Mouse (Mus musculus): Measurements from ENCODE around the gene Sacm1l.

The Sacm1l gene

DNA sequence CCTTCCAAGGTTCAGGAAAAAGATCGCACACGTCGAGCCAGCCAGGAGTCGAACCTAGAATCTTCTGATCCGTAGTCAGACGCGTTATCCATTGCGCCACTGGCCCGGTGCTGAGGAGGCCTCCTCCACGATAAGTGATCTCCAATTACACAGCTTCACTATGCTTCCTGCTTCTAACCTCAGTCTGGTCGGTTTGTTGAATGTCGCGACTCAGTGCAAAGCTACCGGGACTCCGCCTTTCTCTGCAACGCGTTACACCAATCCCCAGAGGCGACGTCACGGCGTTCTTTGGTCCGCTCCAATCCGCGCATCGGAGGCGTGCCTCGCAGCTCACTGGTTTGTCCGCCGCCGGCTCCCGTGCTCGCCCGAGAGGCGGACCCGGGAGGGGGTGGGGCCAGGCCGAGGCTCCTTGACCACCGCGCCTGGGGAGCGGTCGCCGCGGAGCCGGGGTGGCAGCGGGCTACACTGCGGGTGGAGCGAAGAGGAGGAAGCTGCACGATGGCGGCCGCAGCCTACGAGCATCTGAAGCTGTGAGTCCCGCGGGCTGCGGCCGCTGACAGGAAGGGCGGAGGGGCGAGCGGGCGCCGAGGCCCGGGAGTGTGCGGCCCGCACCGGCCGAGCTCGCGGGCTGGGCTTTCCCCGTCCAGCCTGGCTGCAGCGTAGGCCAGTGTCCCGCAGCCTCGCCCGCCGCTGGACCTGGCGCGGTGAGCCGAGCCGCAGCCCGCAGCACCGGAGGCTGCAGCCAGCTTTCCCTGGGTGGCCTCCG is at the start of gene Sacm1l:
Gene Sacm1l (plus strand): TSS at position 368 of the 766 bp plus-strand sequence.
- DNase-seq (ENCODE audit: low read depth, low spot score), result peak; percentile 99

DNA sequence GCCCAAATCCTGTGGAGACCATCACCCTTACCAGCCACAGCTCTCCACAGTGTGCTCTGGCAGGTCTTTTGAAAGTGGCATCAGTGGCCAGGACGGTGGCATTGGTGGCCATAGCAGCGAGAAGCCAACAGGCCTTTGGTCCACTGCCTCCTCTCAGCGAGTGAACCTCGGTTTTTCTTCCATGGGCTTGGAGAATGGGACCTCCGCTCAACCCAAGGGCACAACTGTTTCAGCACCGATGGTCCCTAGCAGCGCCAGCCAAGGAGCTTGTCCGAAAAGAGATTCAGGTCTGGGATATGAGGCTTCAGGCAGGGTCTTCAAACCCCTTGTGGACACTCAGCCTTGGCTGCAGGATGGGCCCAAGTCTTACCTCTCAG is 49.7 kb upstream of the Sacm1l start:
- DNase-seq (ENCODE audit: low read depth, low spot score), result no peak

DNA sequence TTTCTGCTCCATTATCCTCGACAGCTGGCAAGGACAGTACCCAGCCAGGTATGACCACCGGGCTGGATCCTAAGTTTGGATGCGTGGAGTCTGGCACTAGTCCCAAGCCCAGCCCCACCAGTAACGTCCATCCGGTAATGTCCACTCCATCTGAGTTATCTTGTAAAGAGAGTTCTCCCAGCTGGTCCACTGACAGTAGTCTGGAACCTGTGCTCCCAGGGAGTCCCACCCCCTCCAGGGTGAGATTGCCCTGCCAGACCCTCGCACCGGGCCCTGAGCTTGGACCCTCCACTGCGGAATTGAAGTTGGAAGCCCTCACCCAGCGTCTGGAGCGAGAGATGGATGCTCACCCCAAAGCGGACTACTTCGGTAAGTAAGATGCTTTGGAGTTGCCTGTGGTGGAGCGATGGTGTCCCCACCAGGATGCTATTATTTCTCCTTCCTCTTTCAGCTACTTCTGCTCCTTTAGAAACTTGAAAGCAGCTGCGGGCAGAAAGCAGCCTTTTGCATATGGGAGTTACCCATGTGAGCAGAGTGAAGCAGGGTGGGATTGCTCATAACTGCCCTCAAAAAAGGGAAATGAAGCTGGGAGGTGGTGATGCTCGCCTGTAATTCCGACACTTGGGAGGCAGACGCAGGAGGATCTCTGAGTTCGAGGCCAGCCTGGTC is 49.2 kb upstream of the Sacm1l start:
- DNase-seq (ENCODE audit: low read depth, low spot score), result no peak

DNA sequence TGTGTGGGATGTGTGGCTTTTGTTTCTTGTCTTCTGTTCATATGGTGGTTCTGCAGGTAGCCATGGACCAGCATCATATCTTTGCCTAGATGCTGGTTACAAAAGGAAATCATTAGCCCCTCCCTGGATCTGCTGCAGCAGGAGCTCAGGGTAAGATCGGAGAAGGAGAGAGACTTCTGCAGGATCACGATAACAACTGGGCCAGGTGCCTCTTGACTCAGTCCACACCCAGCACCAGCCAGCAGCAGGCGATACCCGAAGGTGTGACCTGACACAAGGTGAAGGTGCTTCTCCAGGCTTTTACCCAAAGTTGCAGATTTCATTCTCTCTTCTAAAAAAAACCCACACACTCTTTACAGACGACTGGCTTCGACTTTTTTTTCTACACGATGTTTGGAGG is 48.4 kb upstream of the Sacm1l start:
- no peak for DNase-seq (ENCODE audit: low read depth, low spot score)

DNA sequence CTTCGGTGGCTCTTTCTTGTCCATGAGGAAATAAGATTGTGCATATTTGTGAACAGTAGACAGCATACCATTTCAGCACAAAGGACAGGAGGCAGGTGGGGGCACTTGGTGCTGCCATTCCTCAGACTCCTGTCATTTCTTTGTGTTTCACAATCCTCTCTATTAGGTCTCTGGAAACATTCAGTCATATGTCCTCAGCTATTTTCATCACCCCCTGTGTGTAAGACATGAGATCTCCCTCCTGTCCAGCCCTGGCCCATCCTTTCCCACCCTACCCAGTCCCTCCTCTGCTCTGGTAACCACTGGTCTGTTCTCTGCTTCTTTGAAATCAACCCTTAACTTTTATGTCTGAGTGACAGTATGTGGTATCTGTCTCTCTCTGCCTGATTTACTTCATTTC is 46.0 kb upstream of the Sacm1l start:
- DNase-seq (ENCODE audit: low read depth, low spot score), result no peak

DNA sequence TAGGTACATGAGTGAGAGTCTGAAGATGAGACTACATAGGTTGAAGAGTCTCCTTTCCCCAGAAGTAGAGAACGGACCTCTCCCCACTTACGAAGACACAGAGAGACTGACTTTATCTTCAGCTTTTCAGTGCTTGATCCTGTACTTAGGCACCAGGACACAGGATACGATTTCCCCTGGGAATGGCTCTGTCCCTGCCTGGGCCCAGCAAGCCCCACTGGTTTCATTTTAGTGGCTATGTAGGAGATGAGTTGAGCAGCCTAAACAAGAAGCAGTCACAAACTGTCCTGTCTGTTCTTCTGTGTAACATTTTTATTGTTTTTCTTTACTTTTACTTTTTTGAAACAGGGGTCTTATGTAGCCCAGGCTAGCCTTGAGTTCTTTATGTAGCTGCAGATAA is 44.7 kb upstream of the Sacm1l start:
- no peak for DNase-seq (ENCODE audit: low read depth, low spot score)

DNA sequence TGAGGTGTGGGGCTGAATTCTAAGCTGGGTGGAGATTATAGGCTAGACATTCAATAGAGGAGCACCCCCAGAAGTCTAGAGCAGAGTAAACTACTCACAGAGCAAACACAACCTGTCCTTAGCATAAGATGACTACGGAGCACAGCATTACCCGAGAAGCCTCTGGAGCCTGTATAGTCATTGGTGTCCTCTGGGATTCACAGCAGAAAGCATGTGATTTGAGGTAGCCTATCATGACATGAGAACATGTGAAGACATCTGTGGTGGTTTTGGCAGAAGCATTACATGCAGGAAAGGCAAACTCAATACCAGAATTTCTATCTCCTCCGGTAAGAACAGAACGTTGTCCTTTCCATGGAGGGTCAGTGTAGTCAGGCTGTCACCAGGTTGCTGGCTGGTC is 44.0 kb upstream of the Sacm1l start:
- no peak for DNase-seq (ENCODE audit: low read depth, low spot score)

DNA sequence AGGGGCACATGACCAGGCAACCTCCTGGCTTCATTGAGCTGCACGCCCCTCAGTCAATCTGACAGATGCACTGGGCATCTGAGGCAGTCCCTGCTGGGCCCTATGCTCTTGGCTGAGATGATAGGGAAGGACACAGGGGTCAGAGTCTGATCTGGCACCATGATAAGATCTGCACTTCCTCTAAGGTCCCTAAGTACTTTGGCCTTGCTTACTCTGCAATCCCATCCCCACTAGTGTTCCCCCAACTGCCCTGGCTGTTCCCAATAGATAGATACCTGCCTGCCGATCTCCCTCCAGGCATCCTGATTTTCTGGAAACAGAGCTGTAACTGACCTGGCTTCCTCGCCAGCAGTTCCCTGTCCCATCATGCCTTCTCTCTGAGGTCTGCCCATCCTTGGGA is 42.9 kb upstream of the Sacm1l start:
- no peak for DNase-seq (ENCODE audit: low read depth, low spot score)

DNA sequence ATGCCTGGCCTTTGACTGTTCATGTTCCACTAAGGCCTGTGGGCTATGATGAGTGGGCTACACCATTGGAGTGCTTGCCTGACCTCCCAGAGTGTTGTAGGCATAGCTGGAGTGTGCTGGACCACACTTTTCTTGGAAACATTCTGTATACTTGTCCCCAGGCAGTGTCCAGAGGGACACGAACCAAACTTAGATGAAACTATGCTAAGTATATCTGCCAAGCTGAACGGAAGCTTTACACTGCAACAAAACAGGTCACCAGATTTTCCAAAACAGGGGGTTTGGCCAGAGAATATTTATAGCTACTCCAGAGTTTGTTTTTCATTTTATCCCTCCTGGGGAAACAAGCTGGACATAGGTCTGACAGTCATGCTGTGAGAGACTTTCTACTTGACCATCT is 40.5 kb upstream of the Sacm1l start:
- no peak for DNase-seq (ENCODE audit: low read depth, low spot score)

DNA sequence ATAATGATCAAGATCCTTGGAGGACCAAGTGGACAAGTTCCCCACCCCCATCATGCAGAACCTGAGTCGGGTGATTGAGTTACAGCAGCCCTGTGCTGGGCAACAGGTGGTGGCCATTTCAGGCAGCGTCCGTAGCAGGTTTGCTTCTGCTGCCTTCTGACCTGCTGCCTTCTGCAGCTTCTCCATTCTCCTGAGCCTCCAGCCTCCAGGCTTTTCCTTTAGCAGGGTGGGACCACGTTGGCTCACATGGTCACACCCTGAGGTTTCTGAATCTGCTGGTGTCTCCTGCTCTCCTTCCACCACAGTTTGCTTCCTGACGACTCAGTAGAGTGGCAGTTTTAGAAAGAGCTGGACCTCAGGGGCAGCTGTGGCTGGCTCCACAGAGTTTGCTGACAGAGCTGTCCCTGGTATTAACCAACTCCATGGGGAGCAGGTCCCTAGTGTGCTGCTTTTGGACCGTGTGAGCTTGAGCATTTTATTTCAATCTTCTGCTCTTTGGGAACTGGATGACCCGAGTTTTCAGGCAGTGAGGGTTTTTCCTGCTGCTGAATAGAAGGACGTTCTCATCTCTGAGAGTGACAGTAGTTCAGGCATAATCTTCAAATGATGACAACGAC is 39.7 kb upstream of the Sacm1l start:
- no peak for DNase-seq (ENCODE audit: low read depth, low spot score)

DNA sequence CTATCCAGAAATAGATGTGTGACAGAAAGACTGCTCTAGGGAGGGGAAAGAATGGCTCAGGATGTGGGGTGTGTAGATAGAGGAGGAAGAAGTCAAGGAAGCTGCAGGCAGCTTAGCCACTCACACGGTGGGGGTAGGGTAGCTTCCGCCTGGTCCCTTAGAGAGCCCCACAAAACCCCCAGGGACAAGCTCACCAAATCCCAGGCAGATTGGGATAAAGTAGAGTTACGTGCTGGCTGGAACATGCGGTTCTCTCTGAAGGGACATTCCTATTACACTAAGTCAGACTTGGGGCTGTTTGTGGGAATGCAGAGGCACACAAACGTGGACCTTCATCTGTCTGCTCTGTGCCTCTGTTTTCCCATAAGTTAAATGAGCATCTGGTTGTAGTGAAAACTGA is 38.6 kb upstream of the Sacm1l start:
- DNase-seq (ENCODE audit: low read depth, low spot score), result no peak

DNA sequence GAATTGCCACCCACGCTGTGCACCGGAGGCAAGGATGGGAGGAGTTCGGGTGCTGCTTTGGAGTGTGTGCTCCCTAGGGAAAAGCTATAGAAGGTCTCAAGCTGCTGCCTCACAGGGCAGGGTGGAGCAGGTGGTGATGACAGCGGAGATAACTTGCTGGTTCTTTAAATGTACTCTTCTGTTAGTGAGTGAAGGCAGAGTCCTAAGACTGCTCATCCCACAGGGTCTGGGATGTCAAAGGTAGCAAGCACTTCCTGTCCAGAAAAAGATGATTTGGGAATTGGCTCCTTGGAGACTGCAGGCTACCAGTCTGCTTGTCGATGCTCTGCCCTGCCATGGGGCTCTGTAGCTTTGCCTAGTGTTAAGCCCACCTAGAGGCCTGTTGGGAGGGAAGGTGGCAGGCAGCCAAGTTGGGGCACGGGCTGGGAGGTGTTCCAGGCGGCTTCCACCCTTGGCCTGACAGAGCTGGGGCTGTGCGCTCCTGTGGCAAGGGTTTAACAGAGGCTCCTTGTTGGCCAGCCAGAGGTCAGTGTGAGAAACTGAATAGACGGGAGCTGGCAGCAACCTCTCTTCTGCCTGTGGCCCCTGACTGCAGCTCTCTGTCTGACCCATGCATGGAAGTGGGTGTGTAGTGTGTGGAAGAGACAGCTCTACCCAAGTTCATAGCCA is 37.5 kb upstream of the Sacm1l start:
- DNase-seq (ENCODE audit: low read depth, low spot score), result no peak

DNA sequence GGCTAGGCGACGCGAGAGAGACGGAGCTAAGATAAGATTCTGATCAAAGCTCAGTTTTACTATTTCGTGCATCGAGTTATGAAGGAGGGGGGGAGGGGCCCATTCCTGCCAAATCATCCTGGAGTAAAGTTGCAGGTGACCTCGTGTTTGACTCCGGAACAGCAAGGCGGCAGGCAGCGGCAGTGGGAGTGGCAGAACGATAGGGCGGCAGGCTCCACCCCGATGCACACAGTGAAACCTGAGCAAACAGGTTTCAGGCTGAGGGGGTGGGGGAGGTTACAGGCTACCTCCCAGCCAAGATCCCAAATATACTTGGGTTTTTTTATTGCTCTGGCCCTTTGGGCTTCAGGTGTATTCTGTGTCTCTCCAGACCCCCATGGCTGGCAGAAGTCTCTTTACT is 32.9 kb upstream of the Sacm1l start:
- DNase-seq (ENCODE audit: low read depth, low spot score), result no peak

DNA sequence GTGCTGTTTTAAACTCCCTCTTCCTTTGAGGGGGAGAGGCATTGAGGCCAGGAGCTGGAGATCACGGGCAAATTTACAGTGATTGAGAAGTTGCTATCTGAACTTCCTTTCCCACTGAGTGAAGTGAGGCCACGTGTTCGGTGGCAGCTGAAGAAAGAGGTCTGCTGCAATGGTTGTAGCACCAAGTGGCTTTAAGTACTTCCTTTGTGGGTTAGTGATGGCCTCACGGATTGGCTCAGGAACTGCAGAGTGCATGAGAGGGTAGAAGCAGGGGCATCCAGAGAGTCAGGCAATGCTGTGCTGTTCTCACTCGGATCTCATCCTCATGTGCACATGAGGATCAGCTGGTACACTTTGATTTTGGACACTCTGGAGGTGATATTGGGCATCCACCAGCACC is 31.7 kb upstream of the Sacm1l start:
- no peak for DNase-seq (ENCODE audit: low read depth, low spot score)

DNA sequence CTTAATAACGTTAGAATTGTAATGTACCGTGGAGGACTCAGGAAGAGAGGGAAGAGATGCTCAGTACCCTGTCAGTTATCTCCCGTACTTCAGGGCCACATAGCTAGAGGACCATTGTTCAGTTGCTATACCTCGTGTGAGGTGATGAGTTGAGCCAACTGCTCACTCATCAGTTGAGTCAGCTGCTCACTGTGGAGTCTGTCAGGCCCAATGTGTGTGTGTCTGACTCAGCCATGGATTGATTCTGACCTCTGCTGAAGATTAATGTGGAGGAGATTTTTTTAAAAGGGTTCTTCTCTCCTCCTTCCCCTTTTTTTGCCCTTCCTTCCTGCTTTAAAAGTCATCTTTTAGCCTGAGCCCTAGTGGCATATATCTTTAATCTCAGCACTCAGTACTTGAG is 29.1 kb upstream of the Sacm1l start:
- DNase-seq (ENCODE audit: low read depth, low spot score), result no peak

DNA sequence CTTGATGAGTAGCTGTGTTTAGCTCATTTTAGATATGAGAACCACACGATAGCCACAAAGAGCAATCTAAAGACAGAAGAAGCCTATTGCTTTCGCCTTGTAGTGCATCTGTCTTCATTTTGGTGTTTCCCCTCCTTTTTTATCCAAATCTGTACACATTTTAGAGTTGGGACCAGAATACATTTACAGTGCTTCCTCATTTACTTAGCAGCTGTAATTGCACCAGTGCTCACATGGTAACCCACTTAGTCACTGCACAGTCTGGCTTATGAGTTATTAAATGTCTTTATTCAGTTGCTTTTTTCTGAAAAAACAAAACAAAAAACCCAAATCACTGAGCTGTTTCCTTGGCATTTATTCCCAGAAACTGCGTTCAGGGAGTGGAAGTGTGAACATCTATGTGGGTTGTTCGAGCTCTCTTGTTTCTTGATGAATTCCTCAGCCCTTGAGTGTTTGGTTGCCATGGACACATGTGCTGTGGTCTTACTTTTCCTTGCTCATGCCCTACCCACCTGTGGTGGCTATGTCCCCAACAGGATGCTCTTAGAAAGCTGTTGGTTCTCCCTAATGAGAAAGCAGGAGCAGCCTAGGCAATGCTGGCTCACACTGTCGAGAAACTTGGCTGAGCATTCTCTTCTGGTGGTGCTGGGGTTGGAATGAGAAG is 26.3 kb upstream of the Sacm1l start:
- DNase-seq (ENCODE audit: low read depth, low spot score), result peak; percentile 83

DNA sequence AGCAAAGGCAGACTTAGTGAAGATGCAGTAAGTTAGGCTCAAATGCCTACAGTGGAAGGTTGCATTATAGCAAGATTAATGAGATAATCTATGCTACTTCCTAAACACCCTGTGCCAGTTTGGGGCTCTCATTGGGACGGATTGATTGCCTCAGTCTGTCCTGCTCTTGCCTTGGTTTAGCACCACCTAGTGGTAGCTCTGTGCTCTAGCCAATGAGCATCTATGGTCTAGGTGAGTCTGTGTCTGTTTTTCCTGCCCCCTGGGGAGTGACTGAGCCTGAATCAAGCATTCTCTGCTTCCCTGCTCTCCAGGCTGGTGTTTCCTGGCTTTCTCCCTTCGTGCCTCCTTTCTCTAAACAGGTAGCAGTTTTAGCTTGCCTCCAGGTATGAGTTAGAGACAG is 25.2 kb upstream of the Sacm1l start:
- DNase-seq (ENCODE audit: low read depth, low spot score), result no peak

DNA sequence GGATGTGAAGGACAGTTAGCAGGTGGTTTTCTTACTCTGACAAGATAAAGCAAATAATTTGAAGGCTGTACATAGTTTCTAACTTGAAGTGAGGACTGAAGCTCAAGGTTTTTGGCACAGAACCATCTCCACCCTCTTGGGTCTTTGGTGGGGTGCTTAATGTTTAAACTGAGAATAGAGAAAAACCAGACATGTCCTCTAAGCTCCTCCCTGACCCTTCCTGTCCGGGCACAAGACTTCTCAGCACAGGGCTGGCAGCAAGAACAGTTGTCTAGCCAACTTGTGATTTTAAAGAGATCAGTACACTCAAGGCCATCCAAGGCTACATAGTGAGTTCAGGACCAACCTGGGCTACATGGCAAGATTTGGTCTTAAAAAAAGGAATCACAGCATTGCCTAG is 24.0 kb upstream of the Sacm1l start:
- no peak for DNase-seq (ENCODE audit: low read depth, low spot score)

DNA sequence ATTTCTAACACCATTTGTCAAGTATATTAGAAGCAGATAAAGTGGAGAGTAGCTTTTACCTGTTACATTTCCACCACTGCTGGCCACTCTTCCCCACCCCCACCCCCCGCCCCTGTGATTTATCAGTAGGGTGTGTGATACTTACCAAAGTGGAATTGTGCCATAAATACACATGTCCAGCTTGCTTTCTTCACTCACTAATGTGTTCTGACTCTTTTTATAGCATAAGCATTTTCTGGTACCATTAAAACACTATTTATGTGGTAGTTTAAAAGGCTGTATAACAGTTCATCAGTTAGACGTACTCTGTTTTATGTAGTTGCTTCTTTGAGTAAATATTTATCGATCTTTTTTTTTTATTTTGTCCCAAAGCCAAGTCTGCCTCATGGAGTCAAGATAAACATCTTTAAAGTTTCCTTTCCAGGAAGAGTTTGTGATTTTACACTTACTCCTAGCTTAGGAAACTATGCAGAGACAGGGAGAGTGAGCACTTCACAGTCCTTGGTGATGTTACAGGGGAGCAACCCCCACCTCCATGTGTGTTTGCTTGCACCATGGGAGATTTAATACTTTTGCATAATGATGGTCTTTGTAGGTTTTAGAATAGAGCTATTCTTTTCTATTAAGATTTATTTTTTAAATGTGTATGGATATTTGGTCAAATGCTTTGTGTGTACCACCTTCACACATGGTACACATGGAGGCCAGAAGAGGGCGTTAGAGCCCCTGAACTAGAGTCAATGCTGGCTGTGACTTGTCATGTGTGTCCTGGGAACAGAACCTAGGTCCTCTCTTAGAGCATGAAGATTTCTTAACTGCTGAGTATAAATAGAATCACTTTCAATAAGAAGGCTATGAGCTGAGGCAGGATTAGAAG is 23.1 kb upstream of the Sacm1l start:
- DNase-seq (ENCODE audit: low read depth, low spot score), result no peak

DNA sequence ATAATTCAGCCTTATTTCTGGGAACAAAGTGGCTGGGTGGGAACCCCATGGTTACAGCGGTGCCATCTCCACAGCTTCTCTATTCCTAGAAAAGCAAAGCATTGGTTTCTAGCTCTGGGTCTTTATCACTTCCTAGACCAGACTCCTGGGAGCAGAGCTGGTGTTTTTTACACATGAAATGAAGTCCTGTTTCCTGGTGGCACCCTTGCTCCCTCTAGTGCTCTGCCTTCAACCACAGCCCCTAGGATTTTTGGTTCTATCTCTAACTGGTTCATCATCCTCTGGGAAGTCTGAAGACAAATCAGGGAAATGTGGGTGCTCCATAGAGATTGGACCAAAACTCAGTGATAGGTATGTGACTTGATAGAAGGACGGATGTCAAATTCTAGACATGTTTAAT is 22.2 kb upstream of the Sacm1l start:
- no peak for DNase-seq (ENCODE audit: low read depth, low spot score)

DNA sequence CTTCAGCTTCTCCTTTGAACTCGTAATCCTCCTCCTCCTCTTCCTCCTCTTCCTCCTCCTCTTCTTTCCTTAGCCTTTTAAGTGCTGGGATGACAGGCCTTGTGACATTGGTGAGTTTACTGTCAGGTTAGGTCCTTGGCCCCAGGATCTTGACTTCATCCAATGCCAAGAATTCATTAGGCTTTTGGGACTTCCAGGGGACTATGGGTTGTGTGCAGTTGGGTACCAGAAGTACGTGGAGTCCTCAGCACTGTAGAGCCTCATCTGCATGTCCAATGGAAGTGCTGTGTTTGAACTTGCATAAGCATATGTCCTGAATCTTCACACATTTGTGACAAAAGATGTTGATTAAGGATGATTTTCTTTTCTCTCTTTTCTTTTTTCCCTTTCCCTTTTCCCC is 20.6 kb upstream of the Sacm1l start:
- DNase-seq (ENCODE audit: low read depth, low spot score), result no peak

Measured in telencephalon, adult 2 months (tissue).